Mouse (Mus musculus) neural tube, embryonic 12.5 days (tissue): ENCODE measurements around the gene Epb41l1. TPM values are rescaled to one million over a fixed set of nuclear protein-coding genes. Genes with fewer than 3 reads are reported as not detected.
A peak's percentile ranks its signal among the peaks of the same experiment; 100 is the strongest.

Experiments
- ATAC-seq: fragments of 200-750 bp; cut with Nextera tagmentation; 2 replicates; pipeline ENCODE4 v1.8.0; 2017; ENCODE audit warnings: low read depth, mild to moderate bottlenecking, moderate TSS enrichment, moderate library complexity; ENCODE audit not compliant: low FRiP score
- H3K27ac ChIP-seq: fragments of 300-500 bp; sonication (generic); 2 replicates; pipeline ENCODE4 v1.5.1; 2016
- H3K27me3 ChIP-seq: fragments of 300-500 bp; sonication (generic); replicated peaks from 2 replicates; pipeline ENCODE4 v1.6.1; 2016; ENCODE audit warnings: mild to moderate bottlenecking
- H3K36me3 ChIP-seq: fragments of 300-500 bp; sonication (generic); 2 replicates; pipeline ENCODE4 v1.6.1; 2016; ENCODE audit warnings: mild to moderate bottlenecking
- H3K4me1 ChIP-seq: fragments of 300-500 bp; sonication (generic); 2 replicates; pipeline ENCODE4 v1.6.1; 2016
- H3K4me2 ChIP-seq: fragments of 300-500 bp; sonication (generic); replicated peaks from 2 replicates; pipeline ENCODE4 v1.6.1; 2016; ENCODE audit warnings: mild to moderate bottlenecking
- H3K4me3 ChIP-seq: fragments of 300-500 bp; sonication (generic); 2 replicates; pipeline ENCODE4 v1.5.1; 2016
- H3K9ac ChIP-seq: fragments of 300-500 bp; sonication (generic); 2 replicates; pipeline ENCODE4 v1.6.1; 2016; ENCODE audit warnings: mild to moderate bottlenecking
- H3K9me3 ChIP-seq: fragments of 300-500 bp; sonication (generic); 2 replicates; pipeline ENCODE4 v1.6.1; 2016; ENCODE audit warnings: mild to moderate bottlenecking
- WGBS: fragments of 180-500 bp; shearing (Covaris S2); methylation state at CpG from one replicate; pipeline ENCODE4 v1.1.7; 2016; 5-methylcytosine and 5-hydroxymethylcytosine counted together
- polyA plus RNA-seq: library from polyadenylated mRNA; unstranded; fragments of >200 nt; fragmentation: Nextera tagmentation; extraction: Ambion mirVana; gene quantifications from 2 replicates; pipeline ENCODE4 v1.2.1, GENCODE M21; 2016

Epb41l1 gene
- polyA plus RNA-seq, 1 experiment from 2014 or later: 5.1 TPM

DNA sequence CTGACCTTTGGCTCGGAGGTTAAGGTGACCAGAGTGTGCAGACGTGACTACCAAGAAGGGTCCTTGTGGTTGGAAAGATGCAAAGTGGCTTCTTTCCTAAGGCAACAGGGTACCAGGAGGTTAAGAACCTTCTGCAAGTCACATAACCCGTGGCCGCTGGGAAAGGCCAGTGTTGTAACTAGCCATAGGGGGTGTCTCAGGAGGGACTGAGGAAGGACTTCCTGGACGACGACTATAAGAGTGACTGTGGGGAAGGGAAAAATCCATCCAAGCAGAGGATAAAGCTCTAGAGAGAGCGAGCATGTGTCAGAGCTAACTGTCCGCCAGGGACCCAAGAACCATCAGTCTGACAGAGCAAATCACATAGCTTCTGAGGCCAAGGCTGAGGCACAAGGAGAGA is 48.8 kb downstream of the Epb41l1 start:
- no peaks in the 10 kb centered on the region for H3K36me3 ChIP-seq
- no peak overlapping the region for H3K27ac ChIP-seq
- no peaks in the 10 kb centered on the region for H3K9me3 ChIP-seq
- no peaks in the 10 kb centered on the region for H3K4me1 ChIP-seq
- H3K9ac ChIP-seq: no peak overlapping the region
- 74% methylated on average over 8 of the region's 8 CpGs for WGBS
- H3K4me2 ChIP-seq: no peak overlapping the region
- no peaks in the 10 kb centered on the region for H3K27me3 ChIP-seq
- no peak for ATAC-seq
- H3K4me3 ChIP-seq: no peak overlapping the region

DNA sequence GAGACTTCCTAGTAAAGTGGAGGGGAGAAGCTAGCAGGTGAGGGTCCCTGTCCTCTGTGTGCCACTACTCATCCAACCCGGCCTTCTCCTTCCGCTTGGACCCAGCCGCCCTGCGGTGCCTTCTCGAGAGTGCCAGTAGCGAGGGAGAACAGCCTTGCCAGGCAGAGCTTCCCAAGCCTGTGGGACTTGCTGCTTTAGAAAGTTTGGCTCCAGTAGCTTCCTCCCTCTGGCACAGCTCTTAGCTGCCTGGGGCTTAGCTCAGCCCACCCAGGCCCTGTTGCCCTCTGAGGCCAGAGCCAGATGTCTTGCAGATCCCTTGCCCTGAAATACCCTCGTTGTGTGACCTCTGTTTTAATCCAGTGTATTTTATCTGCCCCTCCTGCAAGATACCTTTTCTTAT is 50.2 kb downstream of the Epb41l1 start:
- peaks cover 8% of the 10 kb centered on the region for H3K4me1 ChIP-seq
- no peaks in the 10 kb centered on the region for H3K9me3 ChIP-seq
- no peak for ATAC-seq

DNA sequence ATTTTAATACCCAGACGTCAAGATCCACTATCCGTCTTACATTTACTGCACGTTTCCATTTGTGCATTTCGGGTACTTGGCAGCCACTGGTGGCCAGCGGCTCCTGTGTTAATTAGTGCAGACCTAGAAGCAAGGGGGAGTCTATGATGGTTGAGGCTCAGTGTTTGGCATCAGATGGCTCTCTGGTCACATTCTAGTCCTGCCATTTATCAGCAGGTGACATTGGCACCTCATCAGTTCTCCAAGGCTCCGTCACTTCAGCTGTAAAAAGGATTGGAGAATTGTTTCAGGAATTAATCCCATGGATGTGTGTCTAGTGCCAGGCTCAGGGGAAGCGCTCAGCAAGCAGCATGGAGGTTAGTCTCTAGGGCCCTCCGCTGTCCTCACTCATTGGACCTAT is 51.6 kb downstream of the Epb41l1 start:
- Histone ChIP-seq H3K4me1 (peaks cover 19% of the 10 kb centered on the region), H3K27ac (no peak overlapping the region), H3K4me3 (no peak overlapping the region), H3K9me3 (no peaks in the 10 kb centered on the region), H3K4me2 (no peak overlapping the region), H3K9ac (no peak overlapping the region), H3K36me3 (no peaks in the 10 kb centered on the region), H3K27me3 (0 out of 2 replicates have a peak, but pooled peaks cover 3% of the 10 kb centered on the region)
- WGBS: 90% methylated on average over 8 of the region's 8 CpGs
- ATAC-seq: no peak

More for the DNA sequence above, 50.2 kb downstream of the Epb41l1 start:
- no peak overlapping the region for H3K4me3 ChIP-seq
- WGBS: 89% methylated on average over 7 of the region's 7 CpGs
- no peaks in the 10 kb centered on the region for H3K36me3 ChIP-seq
- H3K27me3 ChIP-seq: 0 out of 2 replicates have a peak, but pooled peaks cover 2% of the 10 kb centered on the region
- no peak overlapping the region for H3K9ac ChIP-seq
- H3K27ac ChIP-seq: no peak overlapping the region
- no peak overlapping the region for H3K4me2 ChIP-seq

DNA sequence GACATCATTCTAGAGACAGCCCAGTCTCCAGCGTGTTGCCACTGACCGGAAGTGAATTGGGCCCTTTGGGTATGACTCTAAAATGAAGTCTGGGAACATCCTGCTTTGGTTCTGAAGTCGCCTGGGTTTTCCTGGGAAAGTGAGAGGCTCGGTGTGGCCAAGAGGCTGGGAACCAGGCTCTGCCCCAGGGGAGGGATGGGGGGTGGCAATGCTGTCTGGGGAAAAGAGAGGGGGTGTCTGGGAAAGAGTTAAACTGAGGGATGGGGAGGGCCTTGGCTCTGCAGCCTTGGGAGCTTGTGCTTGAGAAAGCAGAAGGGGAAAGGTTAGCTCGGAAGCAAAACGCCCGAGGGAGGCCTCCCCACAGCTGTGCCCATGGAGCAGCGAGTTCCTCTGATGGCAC is 53.0 kb downstream of the Epb41l1 start:
- no peaks in the 10 kb centered on the region for H3K36me3 ChIP-seq
- 64% methylated on average over 8 of the region's 8 CpGs for WGBS
- no peak overlapping the region for H3K4me2 ChIP-seq
- no peak overlapping the region for H3K27ac ChIP-seq
- 0 out of 2 replicates have a peak, but pooled peaks cover 3% of the 10 kb centered on the region for H3K27me3 ChIP-seq
- H3K4me3 ChIP-seq: no peak overlapping the region
- no peak overlapping the region for H3K9ac ChIP-seq
- no peaks in the 10 kb centered on the region for H3K9me3 ChIP-seq
- H3K4me1 ChIP-seq: peaks cover 19% of the 10 kb centered on the region
- ATAC-seq: no peak

DNA sequence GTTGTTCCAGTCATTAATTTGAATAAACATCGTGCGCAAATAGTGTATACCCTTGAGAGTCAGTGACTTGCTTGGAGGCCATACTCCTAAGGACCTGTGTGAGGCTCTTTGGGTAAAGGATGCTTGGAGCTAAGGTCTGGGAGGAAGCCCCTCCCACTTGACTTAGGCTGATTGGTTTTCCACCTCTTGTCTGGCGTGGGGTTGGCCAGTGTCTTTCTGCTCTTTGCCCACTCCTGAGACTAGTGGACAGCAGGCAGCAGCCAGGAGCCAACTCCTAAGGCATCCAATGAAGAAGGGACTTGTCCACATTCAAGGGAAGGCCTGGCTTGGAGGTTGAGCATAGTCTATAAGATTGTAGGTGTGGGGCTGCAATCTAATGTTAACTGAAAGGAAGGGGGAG is 53.4 kb downstream of the Epb41l1 start:
- no peak for ATAC-seq
- H3K36me3 ChIP-seq: no peaks in the 10 kb centered on the region
- no peak overlapping the region for H3K4me3 ChIP-seq
- H3K9me3 ChIP-seq: no peaks in the 10 kb centered on the region
- H3K27ac ChIP-seq: no peak overlapping the region
- 0 out of 2 replicates have a peak, but pooled peaks cover 3% of the 10 kb centered on the region for H3K27me3 ChIP-seq
- no peak overlapping the region for H3K9ac ChIP-seq
- no peak overlapping the region for H3K4me2 ChIP-seq
- H3K4me1 ChIP-seq: peaks cover 19% of the 10 kb centered on the region
- 40% methylated on average over 3 of the region's 3 CpGs for WGBS

DNA sequence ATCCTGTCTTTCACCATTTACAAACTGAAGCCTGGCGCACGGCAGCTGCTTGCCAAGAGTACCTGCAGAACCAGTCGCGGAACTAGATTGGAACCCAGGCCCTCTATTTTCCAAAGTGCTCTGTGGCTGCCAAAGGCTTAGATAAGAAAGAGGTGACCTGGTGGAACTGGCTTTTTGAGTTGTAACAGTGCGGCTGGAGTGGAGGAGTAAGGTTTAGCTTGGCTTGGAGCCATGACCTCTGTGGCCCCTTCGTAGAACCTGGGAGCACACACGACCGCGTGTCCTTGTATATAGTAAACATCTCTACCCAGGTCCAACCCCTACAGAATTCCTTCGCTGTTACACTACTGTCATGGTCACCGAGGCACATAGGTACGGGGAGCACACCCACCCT is 54.2 kb downstream of the Epb41l1 start:
- H3K4me2 ChIP-seq: peak overlapping the region; percentile 96
- H3K27ac ChIP-seq: no peak overlapping the region
- peak overlapping the region; percentile 63 for H3K4me3 ChIP-seq
- peak overlapping the region; percentile 88 for H3K9ac ChIP-seq
- H3K36me3 ChIP-seq: no peaks in the 10 kb centered on the region
- 33% methylated on average over 12 of the region's 12 CpGs for WGBS
- peaks cover 19% of the 10 kb centered on the region for H3K4me1 ChIP-seq
- ATAC-seq: peak; percentile 46
- H3K9me3 ChIP-seq: no peaks in the 10 kb centered on the region
- H3K27me3 ChIP-seq: 0 out of 2 replicates have a peak, but pooled peaks cover 3% of the 10 kb centered on the region

DNA sequence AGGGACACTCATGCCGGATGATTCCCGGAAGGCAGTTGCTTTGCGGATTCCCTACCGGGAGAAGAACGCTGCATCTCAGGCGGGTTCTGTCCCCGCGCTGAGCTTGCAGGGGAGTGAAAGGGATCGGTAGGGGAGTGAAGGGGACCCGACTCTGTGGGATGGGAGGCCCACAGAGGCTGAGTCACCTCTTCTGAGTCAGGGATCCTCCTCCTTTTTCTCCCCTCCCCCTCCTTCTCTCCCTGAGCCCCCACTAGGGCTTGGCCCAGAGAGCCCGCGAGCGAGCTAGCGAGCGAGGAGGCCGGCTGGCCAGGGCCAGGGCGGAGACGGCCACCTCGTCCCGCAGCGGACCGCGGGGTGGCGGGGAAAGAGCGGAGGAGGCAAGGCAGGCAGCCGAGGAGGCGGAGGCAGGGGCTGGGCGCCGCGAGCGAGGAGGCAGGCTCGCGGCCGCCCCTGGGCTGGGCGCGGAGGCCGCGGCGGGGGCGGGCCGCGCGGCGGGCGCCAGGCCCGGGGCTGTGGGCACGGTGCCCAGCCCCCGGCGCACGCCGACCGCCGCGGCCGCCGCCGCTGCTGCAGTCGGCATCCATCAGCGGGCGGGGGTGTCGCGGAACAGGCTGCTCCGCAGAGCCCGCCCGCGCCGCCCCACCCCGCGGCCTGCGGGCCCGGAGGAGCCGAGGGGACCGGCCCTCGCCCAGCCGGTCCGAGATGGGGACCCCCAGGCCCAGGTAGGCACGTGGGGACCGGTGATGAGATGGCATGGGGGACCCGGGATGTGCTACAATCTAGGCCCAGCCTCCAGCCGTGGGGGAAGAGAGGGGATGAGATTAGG is 54.8 kb downstream of the Epb41l1 start:
- peak overlapping the region; percentile 88 for H3K9ac ChIP-seq
- ATAC-seq: peak; percentile 73
- WGBS: under 1% methylated on average over 62 of the region's 80 CpGs
- 0 out of 2 replicates have a peak, but pooled peaks cover 3% of the 10 kb centered on the region for H3K27me3 ChIP-seq
- no peaks in the 10 kb centered on the region for H3K9me3 ChIP-seq
- peak overlapping the region; percentile 63 for H3K4me3 ChIP-seq
- peak overlapping the region; percentile 96 for H3K4me2 ChIP-seq
- H3K27ac ChIP-seq: peak overlapping the region; percentile 53; the same call in 1 of the 2 replicates
- H3K36me3 ChIP-seq: no peaks in the 10 kb centered on the region
- peaks cover 19% of the 10 kb centered on the region for H3K4me1 ChIP-seq

DNA sequence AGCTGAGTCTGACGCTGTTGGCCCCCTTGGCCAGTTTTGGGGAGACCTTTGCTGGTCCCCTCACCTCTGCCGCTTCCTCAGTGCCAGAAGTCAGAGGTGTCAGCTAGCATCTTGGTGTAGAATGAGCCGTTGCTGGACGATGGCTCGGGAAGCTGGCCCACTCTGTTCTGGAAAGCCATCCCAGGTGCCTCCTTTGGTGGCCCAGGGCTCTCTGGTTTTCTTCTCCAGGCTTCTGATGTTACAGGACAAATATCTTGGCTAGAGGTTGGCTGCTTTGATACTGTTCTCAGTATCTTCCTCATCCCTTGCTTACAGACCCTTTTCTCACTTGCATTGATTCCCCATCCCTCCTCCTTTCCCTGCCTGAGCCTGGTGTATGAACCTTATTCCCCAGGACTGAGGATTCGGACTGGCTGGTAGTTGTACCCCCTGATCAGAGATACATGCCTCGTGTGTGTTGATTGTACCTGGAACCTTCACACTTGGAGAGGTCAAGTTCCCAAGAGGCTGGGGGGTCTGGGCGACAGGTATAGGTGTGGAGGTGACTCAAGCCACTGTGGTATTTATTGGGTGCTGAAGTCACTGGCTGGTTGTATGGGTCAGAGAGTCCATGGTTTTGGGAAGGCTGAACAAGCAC is 55.5 kb downstream of the Epb41l1 start:
- H3K36me3 ChIP-seq: no peaks in the 10 kb centered on the region
- H3K4me3 ChIP-seq: peak overlapping the region; percentile 63
- H3K9me3 ChIP-seq: no peaks in the 10 kb centered on the region
- no peak for ATAC-seq
- peak overlapping the region; percentile 96 for H3K4me2 ChIP-seq
- WGBS: 28% methylated on average over 8 of the region's 8 CpGs
- H3K4me1 ChIP-seq: peaks cover 19% of the 10 kb centered on the region
- peak overlapping the region; percentile 88 for H3K9ac ChIP-seq
- no peak overlapping the region for H3K27ac ChIP-seq
- H3K27me3 ChIP-seq: 0 out of 2 replicates have a peak, but pooled peaks cover 3% of the 10 kb centered on the region

DNA sequence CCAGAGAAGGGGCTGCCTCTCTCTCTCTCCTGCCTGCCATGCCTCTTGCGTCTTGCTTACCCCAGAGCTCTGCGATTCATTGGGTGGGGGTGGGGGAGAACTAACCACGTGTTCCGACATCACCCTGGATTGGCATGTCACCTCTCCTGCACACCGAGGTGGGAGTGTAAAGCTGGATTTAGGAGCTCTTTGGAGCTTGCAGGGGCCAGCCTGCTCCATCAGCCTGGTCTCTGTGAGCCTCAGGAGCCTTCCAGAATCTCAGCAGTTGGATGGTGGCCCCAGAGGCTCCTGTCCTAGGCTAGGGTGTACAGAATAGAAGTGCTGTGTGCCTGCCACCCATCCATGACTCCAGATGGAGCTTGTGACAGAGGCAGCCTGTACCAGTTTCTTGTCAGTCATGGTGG is 56.0 kb downstream of the Epb41l1 start:
- WGBS: 54% methylated on average over 5 of the region's 5 CpGs
- Histone ChIP-seq H3K4me2 (peak overlapping the region; percentile 96), H3K4me1 (peaks cover 19% of the 10 kb centered on the region), H3K9me3 (no peaks in the 10 kb centered on the region), H3K4me3 (no peak overlapping the region), H3K9ac (no peak overlapping the region), H3K36me3 (no peaks in the 10 kb centered on the region), H3K27me3 (0 out of 2 replicates have a peak, but pooled peaks cover 3% of the 10 kb centered on the region), H3K27ac (no peak overlapping the region)
- no peak for ATAC-seq

DNA sequence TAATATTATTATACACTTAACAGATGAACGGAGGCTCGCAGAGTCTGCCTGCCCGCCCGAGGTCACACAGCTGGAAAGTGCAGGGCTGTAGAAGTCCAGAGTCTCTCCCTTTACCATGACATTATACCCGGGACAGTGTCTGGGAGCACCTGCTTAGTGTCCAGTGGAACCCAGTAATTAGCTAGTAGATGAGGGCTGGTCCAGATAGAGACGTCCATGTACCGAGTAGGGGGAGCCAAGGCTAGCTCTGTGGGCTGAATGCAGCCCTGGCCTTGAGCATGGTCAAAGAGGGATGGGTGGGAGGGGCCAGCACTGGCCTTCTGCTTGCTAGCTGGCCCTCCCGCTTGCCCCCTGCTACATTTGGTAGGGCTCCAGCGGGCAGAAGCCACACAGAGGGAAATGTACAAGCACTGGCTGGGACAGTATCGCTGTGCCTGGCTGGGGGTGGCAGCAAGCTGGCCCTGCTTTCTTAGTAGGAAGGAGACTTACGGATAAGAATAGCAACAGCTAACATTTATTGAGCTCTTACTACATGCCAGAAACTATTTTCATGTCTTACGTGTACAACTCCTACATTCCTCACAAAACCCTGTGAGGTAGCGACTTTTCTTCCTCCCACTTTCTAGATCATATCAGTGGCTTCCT is 57.5 kb downstream of the Epb41l1 start:
- Histone ChIP-seq H3K9me3 (no peaks in the 10 kb centered on the region), H3K36me3 (no peaks in the 10 kb centered on the region), H3K4me2 (no peak overlapping the region), H3K4me3 (no peak overlapping the region), H3K4me1 (peaks cover 19% of the 10 kb centered on the region), H3K27ac (no peak overlapping the region), H3K27me3 (0 out of 2 replicates have a peak, but pooled peaks cover 3% of the 10 kb centered on the region), H3K9ac (no peak overlapping the region)
- 84% methylated on average over 13 of the region's 13 CpGs for WGBS
- ATAC-seq: no peak

DNA sequence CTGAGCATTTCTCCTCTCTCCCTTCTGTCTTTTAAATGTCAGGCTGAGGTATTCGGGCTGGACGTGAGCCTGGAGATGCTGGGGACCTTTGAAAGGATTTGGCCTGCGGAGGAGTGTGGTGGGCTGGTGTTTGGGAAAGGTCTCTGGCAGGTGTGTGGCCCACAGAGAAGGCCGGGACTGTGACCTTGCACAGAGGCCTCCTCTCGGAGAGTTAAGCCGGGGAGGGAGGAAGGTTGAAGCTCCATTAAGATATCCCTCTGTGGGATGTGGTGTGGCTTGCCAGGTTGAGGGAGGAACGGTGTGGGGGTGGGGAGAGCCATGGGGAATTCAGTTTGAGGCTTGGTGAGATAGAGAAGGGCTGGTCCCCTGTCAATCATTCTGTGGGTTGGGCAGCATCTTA is 59.1 kb downstream of the Epb41l1 start:
- Histone ChIP-seq H3K4me2 (no peak overlapping the region), H3K27me3 (0 out of 2 replicates have a peak, but pooled peaks cover 3% of the 10 kb centered on the region), H3K36me3 (no peaks in the 10 kb centered on the region; the same call in 1 of the 2 replicates), H3K4me3 (no peak overlapping the region), H3K4me1 (peaks cover 16% of the 10 kb centered on the region), H3K9ac (no peak overlapping the region), H3K9me3 (0 out of 2 replicates have a peak, but pooled peaks cover 6% of the 10 kb centered on the region), H3K27ac (no peak overlapping the region)
- ATAC-seq: no peak
- 79% methylated on average over 7 of the region's 7 CpGs for WGBS

DNA sequence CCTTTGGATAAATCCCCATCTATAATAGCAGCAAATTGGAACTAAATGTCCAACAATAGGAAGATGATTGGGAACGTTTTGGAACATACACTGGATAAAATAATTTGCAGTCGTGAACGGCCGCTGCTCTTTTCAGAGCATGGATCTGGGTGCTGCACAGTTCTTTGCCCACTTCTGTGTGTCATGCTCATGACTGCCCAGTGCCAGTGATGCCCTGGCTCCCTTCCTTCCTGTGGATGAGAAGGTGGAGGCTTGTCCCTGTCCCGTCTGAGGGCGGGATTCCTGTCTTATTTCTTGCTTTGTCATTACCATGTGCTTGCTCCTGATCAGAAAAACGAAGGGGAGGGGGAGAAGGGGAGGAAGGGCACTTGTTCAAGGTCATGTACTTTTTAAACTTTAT is 59.6 kb downstream of the Epb41l1 start:
- Histone ChIP-seq H3K9ac (no peak overlapping the region), H3K4me2 (no peak overlapping the region), H3K4me1 (peaks cover 12% of the 10 kb centered on the region), H3K36me3 (no peaks in the 10 kb centered on the region; the same call in 1 of the 2 replicates), H3K27me3 (0 out of 2 replicates have a peak, but pooled peaks cover 3% of the 10 kb centered on the region), H3K4me3 (no peak overlapping the region), H3K9me3 (0 out of 2 replicates have a peak, but pooled peaks cover 6% of the 10 kb centered on the region), H3K27ac (no peak overlapping the region)
- ATAC-seq: no peak
- WGBS: 83% methylated on average over 7 of the region's 7 CpGs
